Mouse (Mus musculus) granulocyte monocyte progenitor cell, adult 5-6 weeks (primary cell): ENCODE data around the gene Nup35. TPM values are rescaled to one million over a fixed set of nuclear protein-coding genes. Genes with fewer than 3 reads are reported as not detected.

Experiments used
- ATAC-seq: replicated peaks from 2 replicates; pipeline ENCODE4 v1.8.0; 2016; ENCODE audit warnings: mild to moderate bottlenecking, moderate TSS enrichment, inconsistent platforms; ENCODE audit not compliant: poor library complexity, severe bottlenecking
- total RNA-seq, 2 experiments: library from RNA; stranded (forward) in 1 of 2; stranded (reverse) in 1 of 2; fragments of 200-712, 200-1000 nt in 1 of 2; fragments of >200 nt in 1 of 2; fragmentation: Nextera tagmentation in 1 of 2; gene quantifications; 2 replicates each; pipeline ENCODE4 v1.2.3; 2014 to 2017

Nup35 gene
- 22.2 and 37.5 TPM in 2 replicates for total RNA-seq (2014; fragmentation: Nextera tagmentation)
- 35.3 and 49.2 TPM in 2 replicates for total RNA-seq (2017)

- peak; percentile 99 for ATAC-seq
Measured at GRCm38 (mm10) chr2:80616854-80617737, at the start of gene Nup35, which contains the start of gene Dusp19. TSS of gene Nup35 (plus strand) at chr2:80617236. TSS of gene Dusp19 (plus strand) at chr2:80617045.

- ATAC-seq, result no peak
Measured at GRCm38 (mm10) chr2:80567411-80567810, 49.6 kb upstream of the Nup35 start.

GRCm38 (mm10) chr2:80570656-80571055 is 46.4 kb upstream of the Nup35 start:
- no peak for ATAC-seq

GRCm38 (mm10) chr2:80577286-80577685 is 39.8 kb upstream of the Nup35 start:
- no peak for ATAC-seq

GRCm38 (mm10) chr2:80579253-80579891 is 37.7 kb upstream of the Nup35 start:
- peak; percentile 71 for ATAC-seq

GRCm38 (mm10) chr2:80580311-80580961 is 36.6 kb upstream of the Nup35 start:
- peak; percentile 15 for ATAC-seq

GRCm38 (mm10) chr2:80581043-80581711 is 35.9 kb upstream of the Nup35 start, which contains the start of gene Nckap1:
TSS of gene Nckap1 (minus strand) at chr2:80581380.
- peak; percentile 73 for ATAC-seq

DNA sequence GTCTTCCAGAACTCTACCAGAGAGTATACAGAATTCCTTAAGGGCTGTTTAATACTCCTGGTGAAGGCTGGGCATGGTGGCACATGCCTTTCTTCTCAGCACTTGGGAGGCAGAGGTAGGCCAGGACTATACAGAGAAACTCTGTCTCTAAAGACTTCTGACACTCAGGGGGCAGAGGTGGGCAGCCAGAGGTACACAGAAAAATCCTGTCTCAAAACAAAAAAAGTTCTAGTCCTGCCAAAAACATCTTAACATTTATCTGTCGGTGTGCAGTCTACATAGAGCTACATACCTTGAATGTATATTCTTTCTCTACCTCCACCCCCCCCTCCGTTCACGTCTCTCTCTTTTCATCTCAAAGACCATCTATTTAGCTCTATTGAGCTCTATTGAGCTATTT is 34.7 kb upstream of the Nup35 start:
- ATAC-seq, result no peak

GRCm38 (mm10) chr2:80594215-80594918 is 22.7 kb upstream of the Nup35 start:
- no peak for ATAC-seq

- ATAC-seq, result no peak
Measured at GRCm38 (mm10) chr2:80596960-80597359, 20.1 kb upstream of the Nup35 start.

DNA sequence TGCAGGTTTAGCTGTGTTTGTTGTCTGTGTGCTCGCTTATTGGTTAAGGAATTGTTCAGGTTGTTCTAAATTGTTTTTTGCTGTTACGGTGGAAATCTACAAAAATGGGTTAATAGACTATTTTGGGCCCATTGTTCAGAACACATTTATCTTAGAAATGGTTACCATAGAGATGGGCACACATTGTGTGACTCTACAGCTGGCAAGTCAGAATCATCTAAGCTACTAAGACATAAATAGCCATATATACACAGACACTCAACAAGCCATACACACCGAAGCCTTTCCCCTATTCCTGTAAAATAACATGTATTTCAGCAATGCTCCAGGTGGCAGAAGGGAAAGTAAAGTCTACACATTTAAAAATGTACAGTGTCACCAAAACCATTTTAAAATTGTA is 17.2 kb upstream of the Nup35 start:
- no peak for ATAC-seq

DNA sequence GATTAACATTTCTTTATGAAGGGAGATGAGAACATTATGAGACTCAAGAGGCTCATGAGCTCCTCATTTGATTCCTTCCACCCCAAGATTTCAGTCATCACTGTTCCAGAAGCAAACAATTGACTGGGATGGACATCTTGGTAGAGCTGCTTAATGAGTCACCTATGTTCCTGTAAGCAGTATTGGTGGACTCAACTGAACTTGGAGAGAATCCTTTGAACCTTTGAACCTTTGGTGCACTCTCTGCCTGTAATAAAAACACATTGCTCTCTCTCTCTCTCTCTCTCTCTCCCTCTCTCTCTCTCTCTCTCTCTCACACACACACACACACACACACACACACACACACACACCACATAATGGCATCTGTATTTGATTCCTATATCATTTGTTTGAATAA is 16.4 kb upstream of the Nup35 start:
- ATAC-seq, result no peak

GRCm38 (mm10) chr2:80602756-80603155 is 14.3 kb upstream of the Nup35 start:
- ATAC-seq, result no peak

GRCm38 (mm10) chr2:80603771-80604426 is 13.1 kb upstream of the Nup35 start:
- ATAC-seq, result no peak

DNA sequence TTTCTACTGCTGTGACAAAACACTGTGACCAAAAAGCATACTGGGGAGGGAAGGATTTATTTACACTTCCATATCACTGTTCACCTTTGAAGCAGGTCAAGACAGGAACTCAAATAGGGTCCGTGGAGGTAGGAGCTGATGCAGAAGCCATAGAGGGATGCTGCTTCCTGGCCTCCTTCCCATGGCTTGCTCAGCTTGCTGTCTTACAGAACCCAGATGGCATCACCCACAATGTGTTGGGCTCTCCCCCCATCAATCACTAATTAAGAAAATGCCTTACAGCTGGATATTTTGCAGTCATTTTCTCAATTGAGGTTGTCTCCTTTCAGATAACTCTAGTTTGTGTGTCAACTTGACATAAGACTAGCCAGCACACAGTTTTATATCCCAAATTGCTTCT is 4.8 kb upstream of the Nup35 start:
- ATAC-seq, result no peak

GRCm38 (mm10) chr2:80612796-80613195 is 4.2 kb upstream of the Nup35 start:
- no peak for ATAC-seq

DNA sequence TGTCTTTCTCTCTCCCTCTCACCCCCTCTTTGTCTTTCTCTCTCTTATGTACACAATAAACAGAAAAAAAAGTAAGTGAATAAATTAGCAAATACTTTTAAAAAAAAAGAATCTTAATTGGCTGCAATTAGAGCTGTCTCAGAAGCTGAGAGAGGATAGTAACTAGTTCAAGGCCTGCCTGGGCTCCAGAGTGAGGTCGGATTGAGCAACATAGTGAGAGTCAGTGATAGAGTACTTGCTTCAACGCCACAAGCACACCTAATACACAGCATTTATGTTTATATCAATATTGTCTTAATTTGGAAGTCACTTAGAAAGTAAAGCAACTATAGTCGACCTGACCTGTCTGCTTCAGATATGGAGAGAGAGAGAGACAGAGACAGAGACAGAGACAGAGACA is 2.0 kb downstream of the Nup35 start:
- no peak for ATAC-seq

GRCm38 (mm10) chr2:80621921-80622320 is 4.9 kb downstream of the Nup35 start:
- ATAC-seq, result no peak

- no peak for ATAC-seq
Measured at GRCm38 (mm10) chr2:80624523-80624922, 7.5 kb downstream of the Nup35 start.
